ENCODE assay signal across 32 mouse cellular contexts in genomic region chr5:4826886-4827285, GRCm38 (mm10).
"Had no signal": no experiment of that assay in that cellular context is flagged by ENCODE, and none has a peak within 500 bp of the region (broad histone marks: within the 10 kb centered on the region; RNA-seq: fewer than 3 reads in every experiment).

No protein-coding gene starts in this region.

- ATAC-seq: liver, embryonic 12.5 days; liver, postnatal 0 days; lung, postnatal 0 days; midbrain, embryonic 13.5 days; midbrain, embryonic 15.5 days; midbrain, embryonic 16.5 days had no signal

- H3K4me2 ChIP-seq: limb, embryonic 12.5 days; limb, embryonic 13.5 days; limb, embryonic 15.5 days; liver, embryonic 11.5 days; liver, embryonic 12.5 days; liver, embryonic 13.5 days; liver, embryonic 15.5 days; lung, embryonic 14.5 days; lung, embryonic 15.5 days; midbrain, embryonic 12.5 days; midbrain, embryonic 13.5 days; midbrain, embryonic 15.5 days; neural tube, embryonic 12.5 days had no signal

- H3K27ac ChIP-seq: left cerebral cortex, adult 2 months; limb, embryonic 10.5 days; limb, embryonic 12.5 days; limb, embryonic 13.5 days; limb, embryonic 15.5 days; liver, embryonic 12.5 days; liver, embryonic 13.5 days; liver, embryonic 14.5 days; liver, embryonic 15.5 days; macrophage; midbrain, embryonic 10.5 days; midbrain, embryonic 12.5 days; midbrain, embryonic 13.5 days; midbrain, embryonic 15.5 days; neural tube, embryonic 12.5 days had no signal

- H3K9me3 ChIP-seq: limb, embryonic 10.5 days; limb, embryonic 12.5 days; limb, embryonic 13.5 days; limb, embryonic 15.5 days; liver, embryonic 12.5 days; liver, embryonic 13.5 days; liver, embryonic 15.5 days; lung, embryonic 15.5 days; midbrain, embryonic 10.5 days; midbrain, embryonic 12.5 days; midbrain, embryonic 13.5 days; midbrain, embryonic 15.5 days; neural tube, embryonic 12.5 days had no signal

- H3K9ac ChIP-seq: limb, embryonic 12.5 days; limb, embryonic 13.5 days; limb, embryonic 15.5 days; liver, embryonic 12.5 days; liver, embryonic 13.5 days; liver, embryonic 14.5 days; liver, embryonic 15.5 days; liver, postnatal 0 days; lung, embryonic 14.5 days; lung, embryonic 15.5 days; midbrain, embryonic 12.5 days; midbrain, embryonic 13.5 days; midbrain, embryonic 15.5 days; neural tube, embryonic 12.5 days had no signal

- H3K4me3 ChIP-seq: left cerebral cortex, adult 2 months; limb, embryonic 10.5 days; limb, embryonic 12.5 days; limb, embryonic 13.5 days; limb, embryonic 15.5 days; liver, embryonic 12.5 days; liver, embryonic 13.5 days; liver, embryonic 15.5 days; lung, embryonic 15.5 days; megakaryocyte, embryonic 14.5 days; midbrain, embryonic 10.5 days; midbrain, embryonic 12.5 days; midbrain, embryonic 13.5 days; midbrain, embryonic 15.5 days; myocyte; neural tube, embryonic 12.5 days had no signal

- H3K4me1 ChIP-seq: liver, embryonic 12.5 days; liver, embryonic 13.5 days; liver, embryonic 15.5 days; megakaryocyte, embryonic 14.5 days had no signal

- H3K36me3 ChIP-seq: limb, embryonic 10.5 days; limb, embryonic 12.5 days; limb, embryonic 13.5 days; limb, embryonic 15.5 days; liver, embryonic 12.5 days; liver, embryonic 13.5 days; liver, embryonic 15.5 days; lung, embryonic 15.5 days; midbrain, embryonic 10.5 days; midbrain, embryonic 12.5 days; midbrain, embryonic 13.5 days; midbrain, embryonic 15.5 days; neural tube, embryonic 12.5 days had no signal

- DNase-seq: left cerebral cortex, postnatal 4 days; liver; liver, embryonic 13.5 days; liver, postnatal 0 days; lung, adult 18-20 months; lung, adult 2 months; lung, embryonic 14.5 days; lung, postnatal 10 days; lung, postnatal 14 days; lung, postnatal 36 days; lung, postnatal 4 days; midbrain, embryonic 14.5 days had no signal

- H3K27me3 ChIP-seq: limb, embryonic 12.5 days; limb, embryonic 13.5 days; limb, embryonic 15.5 days; liver, embryonic 12.5 days; liver, embryonic 13.5 days; liver, embryonic 15.5 days; lung, embryonic 15.5 days; megakaryocyte, embryonic 14.5 days; midbrain, embryonic 12.5 days; midbrain, embryonic 13.5 days; midbrain, embryonic 15.5 days had no signal
